Mouse (Mus musculus): ENCODE measurements around the gene Muc16. TPM values are rescaled to one million over a fixed set of nuclear protein-coding genes. Genes with fewer than 3 reads are reported as not detected.

The Muc16 gene
- polyA plus RNA-seq, 1 experiment = not detected

GRCm38 (mm10) chr9:18468005-18468404 is 206.3 kb downstream of the Muc16 start:
- peaks cover 8% of the 10 kb centered on the region for H3K4me1 ChIP-seq (ENCODE audit: control insufficient read depth, insufficient read depth, low read length)
- no peak overlapping the region for H3K4me3 ChIP-seq (ENCODE audit: insufficient read depth, low read length)
- TF ChIP-seq POLR2A (IDR thresholded peaks at IDR 0.05; ENCODE audit: borderline replicate concordance, low read depth, low read length) = no peak
- no peak for TF ChIP-seq CTCF (IDR thresholded peaks at IDR 0.05; ENCODE audit: low read depth, low read length)
- 0 out of 2 replicates have a peak overlapping the region, but pooled peaks have one; percentile 22 for H3K27ac ChIP-seq (ENCODE audit: insufficient read depth, low read depth, low read length)

- Histone ChIP-seq H3K4me1 (ENCODE audit: control insufficient read depth, insufficient read depth, low read length) (peaks cover 6% of the 10 kb centered on the region; the same call in 1 of the 2 replicates), H3K4me3 (ENCODE audit: insufficient read depth, low read length) (no peak overlapping the region), H3K27ac (ENCODE audit: insufficient read depth, low read depth, low read length) (no peak overlapping the region)
- no peak for TF ChIP-seq POLR2A (IDR thresholded peaks at IDR 0.05; ENCODE audit: borderline replicate concordance, low read depth, low read length)
- TF ChIP-seq CTCF (IDR thresholded peaks at IDR 0.05; ENCODE audit: low read depth, low read length) = no peak
These were observed 207.0 kb downstream of the Muc16 start for GRCm38 (mm10) chr9:18467350-18467749.

- Histone ChIP-seq H3K4me1 (ENCODE audit: control insufficient read depth, insufficient read depth, low read length) (peaks cover 3% of the 10 kb centered on the region), H3K27ac (ENCODE audit: insufficient read depth, low read depth, low read length) (no peak overlapping the region), H3K4me3 (ENCODE audit: insufficient read depth, low read length) (no peak overlapping the region)
- TF ChIP-seq CTCF (IDR thresholded peaks at IDR 0.05; ENCODE audit: low read depth, low read length) (no peak), POLR2A (IDR thresholded peaks at IDR 0.05; ENCODE audit: borderline replicate concordance, low read depth, low read length) (no peak)
These were observed 217.8 kb downstream of the Muc16 start for GRCm38 (mm10) chr9:18456520-18456919.

Other genes starting within 250 kb of the Muc16 start
- not detected in 2 replicates for gene Mbd3l2, start 243.9 kb downstream of the Muc16 start, polyA plus RNA-seq (2012; ENCODE audit: insufficient read depth, insufficient read length, missing spikeins)
- gene Zfp558, start 196.3 kb downstream of the Muc16 start, polyA plus RNA-seq (2012; ENCODE audit: insufficient read depth, insufficient read length, missing spikeins) = 0.69 and 1.4 TPM in 2 replicates
- gene Mbd3l1, start 196.2 kb downstream of the Muc16 start, polyA plus RNA-seq (2012; ENCODE audit: insufficient read depth, insufficient read length, missing spikeins) = not detected in 2 replicates
- gene Olfr24, start 89.5 kb upstream of the Muc16 start, polyA plus RNA-seq (2012; ENCODE audit: insufficient read depth, insufficient read length, missing spikeins) = not detected in 2 replicates
- gene Olfr828, start 145.0 kb upstream of the Muc16 start, polyA plus RNA-seq (2012; ENCODE audit: insufficient read depth, insufficient read length, missing spikeins) = not detected in 2 replicates
- gene Olfr829, start 180.4 kb upstream of the Muc16 start, polyA plus RNA-seq (2012; ENCODE audit: insufficient read depth, insufficient read length, missing spikeins) = not detected in 2 replicates
- gene Olfr830, start 200.2 kb upstream of the Muc16 start, polyA plus RNA-seq (2012; ENCODE audit: insufficient read depth, insufficient read length, missing spikeins) = not detected in 2 replicates